Mouse (Mus musculus): ENCODE measurements around the gene Sys1.

DNA sequence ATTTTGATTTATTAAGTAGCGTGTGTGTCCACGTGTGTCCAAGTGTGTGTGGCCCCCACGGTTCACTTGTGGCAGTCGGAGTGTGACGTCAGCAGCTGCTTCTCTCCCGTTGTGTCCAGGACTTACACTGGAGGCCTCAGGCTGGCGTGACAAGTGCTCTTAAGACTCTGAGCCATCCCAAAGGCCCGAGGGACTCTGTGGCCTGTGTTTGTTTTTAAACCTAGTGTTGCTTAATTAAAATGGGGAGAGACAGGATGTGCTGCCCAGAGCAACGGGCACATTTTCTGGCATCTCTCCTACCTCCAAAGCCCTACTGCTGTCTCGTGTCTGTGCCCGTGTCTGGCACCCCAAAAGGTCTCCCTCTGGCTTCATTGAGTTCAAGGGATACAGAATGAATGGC lies 33.3 kb upstream of the Sys1 start:
- TF ChIP-seq GATA1 (IDR thresholded peaks at IDR 0.05; ENCODE audit: low read length) (no peak), TAL1 (IDR thresholded peaks at IDR 0.05; ENCODE audit: low read length) (no peak)
